Mouse (Mus musculus) MEL (cell line): ENCODE results near the gene C1qtnf5. TPM values are rescaled to one million over a fixed set of nuclear protein-coding genes. Genes with fewer than 3 reads are reported as not detected.

ENCODE experiments used
- DNase-seq: peaks from one replicate; pipeline ENCODE4 v3.0.0; 2011; ENCODE audit warnings: low read depth, low spot score
- H3K27ac ChIP-seq: 2 replicates; pipeline ENCODE4 v1.5.1; 2012; ENCODE audit warnings: low read depth, mild to moderate bottlenecking, control low read depth, low read length, moderate library complexity; ENCODE audit not compliant: control insufficient read depth
- H3K27me3 ChIP-seq, 2 experiments: fragments of 150-350 bp in 1 of 2; sonication (generic) in 1 of 2; 2 replicates each; pipeline ENCODE4 v1.6.1; 2012; ENCODE audit warnings: low read length in 2 of 2, mild to moderate bottlenecking in 2 of 2, improper control_type of control experiment in 1 of 2, moderate library complexity in 1 of 2; ENCODE audit not compliant: insufficient read depth in 2 of 2, control insufficient read depth in 1 of 2
- H3K36me3 ChIP-seq, 2 experiments: 2 replicates each; pipeline ENCODE4 v1.6.1; 2012 to 2014; ENCODE audit warnings: low read length in 2 of 2, improper control_type of control experiment in 1 of 2, inconsistent platforms in 1 of 2, mild to moderate bottlenecking in 1 of 2; ENCODE audit not compliant: insufficient read depth in 2 of 2, control insufficient read depth in 1 of 2
- H3K4me1 ChIP-seq, 2 experiments: fragments of 150-350 bp in 1 of 2; sonication (generic) in 1 of 2; 2 replicates each; pipeline ENCODE4 v1.6.1; 2012; ENCODE audit warnings: low read length in 2 of 2, improper control_type of control experiment in 1 of 2, mild to moderate bottlenecking in 1 of 2; ENCODE audit not compliant: insufficient read depth in 2 of 2, control insufficient read depth in 1 of 2
- H3K4me3 ChIP-seq, 2 experiments: fragments of 150-350 bp in 1 of 2; sonication (generic) in 1 of 2; 2 replicates each; pipeline ENCODE4 v1.5.1; 2012; ENCODE audit warnings: low read depth in 2 of 2, low read length in 2 of 2, mild to moderate bottlenecking in 2 of 2, moderate library complexity in 2 of 2, control low read depth in 1 of 2, improper control_type of control experiment in 1 of 2; ENCODE audit not compliant: control insufficient read depth in 1 of 2, insufficient read depth in 1 of 2
- H3K79me2 ChIP-seq: 2 replicates; pipeline ENCODE4 v1.6.1; 2012; ENCODE audit warnings: mild to moderate bottlenecking, low read length, moderate library complexity; ENCODE audit not compliant: control insufficient read depth, poor library complexity, insufficient read depth
- H3K9ac ChIP-seq: 2 replicates; pipeline ENCODE4 v1.6.1; 2012; ENCODE audit warnings: low read depth, mild to moderate bottlenecking, control low read depth, low read length, moderate library complexity; ENCODE audit not compliant: control insufficient read depth, poor library complexity, severe bottlenecking
- H3K9me3 ChIP-seq: fragments of 150-350 bp; sonication (generic); replicated peaks from 2 replicates; pipeline ENCODE4 v1.6.1; 2012; ENCODE audit warnings: mild to moderate bottlenecking, low read length, improper control_type of control experiment, moderate library complexity; ENCODE audit not compliant: insufficient read depth
- BHLHE40 ChIP-seq: IDR thresholded peaks from 2 replicates; pipeline ENCODE4 v1.6.1; 2012; ENCODE audit warnings: low read depth, mild to moderate bottlenecking, inconsistent platforms, low read length, improper control_type of control experiment, borderline replicate concordance
- CHD1 ChIP-seq: IDR thresholded peaks from 2 replicates; pipeline ENCODE4 v1.6.1; 2012; ENCODE audit warnings: low read depth, mild to moderate bottlenecking, inconsistent platforms, low read length, improper control_type of control experiment
- CHD2 ChIP-seq: IDR thresholded peaks from 2 replicates; pipeline ENCODE4 v1.6.1; 2011; ENCODE audit warnings: low read length, improper control_type of control experiment
- CTCF ChIP-seq, 3 experiments: IDR thresholded peaks in 2 of 3; conservative IDR thresholded peaks in 1 of 3; 2 replicates each; pipeline ENCODE4 v1.5.1; 2011 to 2012; ENCODE audit warnings: low read length in 3 of 3, low read depth in 2 of 3, mild to moderate bottlenecking in 2 of 3, improper control_type of control experiment in 1 of 3, inconsistent platforms in 1 of 3, mixed read lengths in 1 of 3, moderate library complexity in 1 of 3; ENCODE audit not compliant: control insufficient read depth in 1 of 3, insufficient read depth in 1 of 3, poor library complexity in 1 of 3, severe bottlenecking in 1 of 3
- E2F4 ChIP-seq: IDR thresholded peaks from 2 replicates; pipeline ENCODE4 v1.6.1; 2011; ENCODE audit warnings: low read depth, low read length, improper control_type of control experiment, borderline replicate concordance
- ELF1 ChIP-seq: IDR thresholded peaks from 2 replicates; pipeline ENCODE4 v1.6.1; 2014; ENCODE audit warnings: low read depth, mild to moderate bottlenecking, inconsistent platforms, low read length, improper control_type of control experiment, moderate library complexity
- ETS1 ChIP-seq: IDR thresholded peaks from 2 replicates; pipeline ENCODE4 v1.6.1; 2012; ENCODE audit warnings: low read depth, mild to moderate bottlenecking, inconsistent platforms, low read length, improper control_type of control experiment, moderate library complexity
- GABPA ChIP-seq: IDR thresholded peaks from 2 replicates; pipeline ENCODE4 v1.6.1; 2012; ENCODE audit warnings: low read depth, mild to moderate bottlenecking, inconsistent platforms, low read length, improper control_type of control experiment, moderate library complexity
- GATA1 ChIP-seq: IDR thresholded peaks from 2 replicates; pipeline ENCODE4 v1.6.1; 2011; ENCODE audit warnings: low read depth, low read length, improper control_type of control experiment
- HCFC1 ChIP-seq: IDR thresholded peaks from 2 replicates; pipeline ENCODE4 v1.6.1; 2012; ENCODE audit warnings: low read depth, mild to moderate bottlenecking, inconsistent platforms, low read length, improper control_type of control experiment, moderate library complexity
- JUND ChIP-seq: IDR thresholded peaks from 2 replicates; pipeline ENCODE4 v1.6.1; 2011; ENCODE audit warnings: low read depth, mild to moderate bottlenecking, improper control_type of control experiment, low read length
- MAFK ChIP-seq: IDR thresholded peaks from 2 replicates; pipeline ENCODE4 v1.6.1; 2011; ENCODE audit warnings: low read depth, mild to moderate bottlenecking, low read length, improper control_type of control experiment, borderline replicate concordance
- MAX ChIP-seq: IDR thresholded peaks from 2 replicates; pipeline ENCODE4 v1.6.1; 2011; ENCODE audit warnings: low read length, improper control_type of control experiment
- MAZ ChIP-seq: IDR thresholded peaks from 2 replicates; pipeline ENCODE4 v1.6.1; 2012; ENCODE audit warnings: low read depth, mild to moderate bottlenecking, inconsistent platforms, low read length, improper control_type of control experiment
- MXI1 ChIP-seq: IDR thresholded peaks from 2 replicates; pipeline ENCODE4 v1.6.1; 2011; ENCODE audit warnings: mild to moderate bottlenecking, low read depth, low read length, improper control_type of control experiment
- MYB ChIP-seq: IDR thresholded peaks from 2 replicates; pipeline ENCODE4 v1.6.1; 2011; ENCODE audit warnings: mild to moderate bottlenecking, low read depth, low read length, improper control_type of control experiment
- MYC ChIP-seq: IDR thresholded peaks from 2 replicates; pipeline ENCODE4 v1.6.1; 2011; ENCODE audit warnings: low read depth, mild to moderate bottlenecking, low read length, improper control_type of control experiment, moderate library complexity
- NELFE ChIP-seq: IDR thresholded peaks from 2 replicates; pipeline ENCODE4 v1.6.1; 2011; ENCODE audit warnings: low read depth, low read length, improper control_type of control experiment
- NRF1 ChIP-seq: IDR thresholded peaks from 2 replicates; pipeline ENCODE4 v1.6.1; 2014; ENCODE audit warnings: low read depth, mild to moderate bottlenecking, inconsistent platforms, low read length, improper control_type of control experiment, moderate library complexity; ENCODE audit not compliant: poor library complexity, insufficient read depth, severe bottlenecking
- POLR2A ChIP-seq, 2 experiments: IDR thresholded peaks; 2 replicates each; pipeline ENCODE4 v1.6.1; 2011 to 2012; ENCODE audit warnings: low read length in 2 of 2, mild to moderate bottlenecking in 2 of 2, control low read depth in 1 of 2, improper control_type of control experiment in 1 of 2, low read depth in 1 of 2, moderate library complexity in 1 of 2; ENCODE audit not compliant: control insufficient read depth in 1 of 2, insufficient read depth in 1 of 2, poor library complexity in 1 of 2
- POLR2AphosphoS2 ChIP-seq: IDR thresholded peaks from 2 replicates; pipeline ENCODE4 v1.6.1; 2011; ENCODE audit warnings: low read length, improper control_type of control experiment
- POLR2AphosphoS5 ChIP-seq: IDR thresholded peaks from 2 replicates; pipeline ENCODE4 v1.6.1; 2012; ENCODE audit warnings: low read depth, borderline replicate concordance, mild to moderate bottlenecking, inconsistent platforms, low read length, moderate library complexity, mixed read lengths
- RAD21 ChIP-seq: IDR thresholded peaks from 2 replicates; pipeline ENCODE4 v1.6.1; 2011; ENCODE audit warnings: mild to moderate bottlenecking, low read depth, low read length, improper control_type of control experiment
- RCOR1 ChIP-seq: IDR thresholded peaks from 2 replicates; pipeline ENCODE4 v1.6.1; 2012; ENCODE audit warnings: low read depth, mild to moderate bottlenecking, inconsistent platforms, low read length, improper control_type of control experiment
- SIN3A ChIP-seq: IDR thresholded peaks from 2 replicates; pipeline ENCODE4 v1.6.1; 2012; ENCODE audit warnings: low read length, improper control_type of control experiment, inconsistent platforms
- SMC3 ChIP-seq: IDR thresholded peaks from 2 replicates; pipeline ENCODE4 v1.6.1; 2011; ENCODE audit warnings: low read depth, low read length, improper control_type of control experiment
- TAL1 ChIP-seq: IDR thresholded peaks from 2 replicates; pipeline ENCODE4 v1.6.1; 2012; ENCODE audit warnings: mild to moderate bottlenecking, inconsistent platforms, low read length, moderate library complexity, mixed read lengths
- TBP ChIP-seq: IDR thresholded peaks from 2 replicates; pipeline ENCODE4 v1.8.0; 2011; ENCODE audit warnings: low read depth, low read length, improper control_type of control experiment
- UBTF ChIP-seq: IDR thresholded peaks from 2 replicates; pipeline ENCODE4 v1.6.1; 2012; ENCODE audit warnings: low read depth, mild to moderate bottlenecking, inconsistent platforms, low read length, improper control_type of control experiment, moderate library complexity, borderline replicate concordance; ENCODE audit not compliant: insufficient read depth
- USF1 ChIP-seq: IDR thresholded peaks from 2 replicates; pipeline ENCODE4 v1.6.1; 2014; ENCODE audit warnings: low read depth, mild to moderate bottlenecking, inconsistent platforms, low read length, improper control_type of control experiment, moderate library complexity
- USF2 ChIP-seq, 2 experiments: IDR thresholded peaks; 2 replicates each; pipeline ENCODE4 v1.6.1; 2011 to 2012; ENCODE audit warnings: improper control_type of control experiment in 2 of 2, low read length in 2 of 2, borderline replicate concordance in 1 of 2, inconsistent platforms in 1 of 2, low read depth in 1 of 2, mild to moderate bottlenecking in 1 of 2; ENCODE audit not compliant: insufficient read depth in 1 of 2
- ZMIZ1 ChIP-seq: IDR thresholded peaks from 2 replicates; pipeline ENCODE4 v1.6.1; 2012; ENCODE audit warnings: low read depth, mild to moderate bottlenecking, inconsistent platforms, low read length, improper control_type of control experiment, moderate library complexity
- polyA plus RNA-seq, 2 experiments: library from polyadenylated mRNA; stranded (reverse) in 1 of 2; unstranded in 1 of 2; fragments of >175 nt in 1 of 2; fragments of >200 nt in 1 of 2; gene quantifications; 2 replicates each; pipeline versions ENCODE4 v1.2.1 to v1.2.4; 2012; ENCODE audit warnings: low replicate concordance in 2 of 2, low read depth in 1 of 2; ENCODE audit not compliant: insufficient read length in 2 of 2, insufficient read depth in 1 of 2, missing spikeins in 1 of 2
- total RNA-seq: library from RNA; depleted of rRNA; stranded (reverse); fragments of 300-350 nt; gene quantifications from 2 replicates; pipeline ENCODE4 v1.2.3, GENCODE M21; 2012

Gene C1qtnf5
- total and polyA plus RNA-seq, 3 experiments: 0.13 to 0.19 TPM; not detected in 1

DNA sequence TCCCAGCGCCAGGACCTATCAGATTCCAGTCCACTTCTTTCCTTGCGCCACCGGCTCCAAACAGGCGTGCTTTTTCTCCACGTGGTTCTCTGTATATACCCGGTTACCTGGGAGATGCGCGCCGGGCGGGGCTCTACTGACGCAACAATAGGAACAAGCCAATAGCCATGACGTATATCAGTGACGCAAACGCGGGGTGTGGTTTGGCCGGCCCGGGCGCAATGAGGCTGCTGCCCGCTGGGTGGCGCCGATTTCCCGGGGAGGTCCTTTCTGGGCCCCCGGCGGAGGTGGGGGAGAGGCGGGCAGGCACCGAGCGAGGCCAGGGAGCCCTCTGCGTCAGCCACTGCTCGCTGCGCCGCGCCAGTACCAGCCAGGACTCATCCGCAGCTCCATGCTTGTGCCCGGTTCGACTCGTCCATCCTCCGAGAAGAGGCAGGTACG, 40.2 kb upstream of the C1qtnf5 start, which contains the start of gene Usp2 (continued):
- TF ChIP-seq NELFE (no peak), MAZ (peak; percentile 90; the same call in 1 of the 2 replicates), JUND (no peak), MAX (peak; percentile 100), TAL1 (no peak), MYC (peak; percentile 88), SMC3 (peak; percentile 26; the same call in 1 of the 2 replicates), USF1 (peak; percentile 85), BHLHE40 (no peak), ETS1 (peak; percentile 37; the same call in 1 of the 2 replicates), CHD1 (no peak), HCFC1 (peak; percentile 48; the same call in 1 of the 2 replicates)

DNA sequence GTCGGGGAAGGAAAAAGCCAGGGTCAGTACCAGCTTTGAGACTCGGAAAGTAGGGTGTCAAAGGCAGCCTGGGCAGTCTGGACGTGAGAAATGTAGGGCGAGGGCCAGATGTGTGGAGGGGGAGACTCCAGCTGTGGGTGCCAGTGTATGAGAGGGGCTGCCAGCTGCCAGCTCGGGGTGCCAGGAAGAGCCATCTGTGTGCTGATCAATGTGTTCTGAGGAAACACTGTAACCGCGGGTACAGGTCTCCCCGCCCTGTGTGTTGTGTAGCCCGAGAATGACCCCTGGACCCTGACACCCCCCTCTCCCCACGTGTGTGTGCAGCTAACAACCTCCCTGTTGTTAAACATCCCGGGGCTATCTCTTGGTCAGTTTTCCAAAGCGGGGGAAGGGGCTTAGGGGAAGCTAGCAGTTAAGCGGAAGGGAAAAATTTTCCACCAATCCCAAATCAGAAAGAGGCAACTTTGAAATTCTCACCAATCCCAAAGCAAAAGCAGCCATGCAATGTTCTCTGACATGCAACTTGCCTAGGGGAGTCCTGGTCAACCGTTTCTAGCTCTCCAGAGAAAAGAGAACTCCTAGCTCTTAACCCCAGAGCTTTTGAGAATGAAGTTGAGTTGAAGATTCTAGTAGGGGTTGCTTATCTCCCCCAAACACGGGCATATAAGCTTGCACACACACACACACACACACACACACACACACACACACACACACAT, 39.6 kb upstream of the C1qtnf5 start:
- H3K27ac ChIP-seq: peak overlapping the region; percentile 31; the same call in 1 of the 2 replicates
- DNase-seq: peak; percentile 71
- H3K4me1 ChIP-seq: peaks cover 0 to 10% of the 10 kb centered on the region in 2 experiments; a peak in 2 of 4 replicates
- H3K36me3 ChIP-seq: peaks cover 0 to 3% of the 10 kb centered on the region in 2 experiments; a peak in 1 of 4 replicates
- H3K9ac ChIP-seq: peak overlapping the region; percentile 71
- no peaks in the 10 kb centered on the region for H3K9me3 ChIP-seq
- no peaks in the 10 kb centered on the region; the same call in 1 of the 2 replicates for H3K79me2 ChIP-seq
- peak overlapping the region; percentile 52 to 67 for H3K4me3 ChIP-seq
- no peaks in the 10 kb centered on the region for H3K27me3 ChIP-seq
- TF ChIP-seq ZMIZ1 (no peak), MAZ (no peak), TBP (no peak), CHD1 (0 out of 2 replicates have a peak, but pooled peaks have one; percentile 55), UBTF (no peak), GABPA (no peak), POLR2A (IDR thresholded peaks at IDR 0.05; ENCODE audit: control insufficient read depth in 1 of 2, insufficient read depth in 1 of 2, low read depth in 1 of 2, low read length in 2 of 2, poor library complexity in 1 of 2) (no peak), ELF1 (no peak), USF2 (IDR thresholded peaks at IDR 0.05; ENCODE audit: borderline replicate concordance in 1 of 2, insufficient read depth in 1 of 2, low read depth in 1 of 2, low read length in 2 of 2) (no peak), GATA1 (peak; percentile 70), MYB (no peak), MXI1 (peak; percentile 16; the same call in 1 of the 2 replicates), USF1 (no peak), SMC3 (no peak), MAX (no peak), JUND (no peak), SIN3A (peak; percentile 66), BHLHE40 (no peak), NRF1 (no peak), POLR2AphosphoS5 (no peak), CHD2 (no peak), E2F4 (no peak), MAFK (no peak), RAD21 (no peak), MYC (no peak), RCOR1 (0 out of 2 replicates have a peak, but pooled peaks have one; percentile 28), POLR2AphosphoS2 (no peak), CTCF (IDR thresholded peaks at IDR 0.05 in 2 of 3, conservative IDR thresholded peaks at IDR 0.05 in 1 of 3; ENCODE audit: control insufficient read depth in 1 of 3, insufficient read depth in 1 of 3, low read depth in 2 of 3, low read length in 3 of 3, poor library complexity in 1 of 3, severe bottlenecking in 1 of 3) (no peak)
